Mouse (Mus musculus) telencephalon, adult 2 months (tissue): ENCODE data around the gene Sacs.
"Not testable (repeated sequence)": the region's sequence is repeated elsewhere in the genome, so short reads cannot be mapped to it uniquely, and the experiment has no call there.

ENCODE experiments used
- DNase-seq: peaks from one replicate; pipeline ENCODE4 v3.0.0-alpha.2; 2011; ENCODE audit warnings: low read depth, low spot score

Sacs gene

GRCm38 (mm10) chr14:61137994-61138726, at the start of gene Sacs:
Gene Sacs (plus strand): TSS chr14:61138457.
- peak; percentile 36 for DNase-seq

- DNase-seq, result peak; percentile 64
Observed at GRCm38 (mm10) chr14:61090955-61091354, 47.3 kb upstream of the Sacs start.

- peak; percentile 28 for DNase-seq
Observed at GRCm38 (mm10) chr14:61092073-61092472, 46.2 kb upstream of the Sacs start.

GRCm38 (mm10) chr14:61097974-61098625, 40.2 kb upstream of the Sacs start:
- no peak for DNase-seq

GRCm38 (mm10) chr14:61100736-61101135, 37.5 kb upstream of the Sacs start:
- no peak for DNase-seq

- no peak for DNase-seq
Observed at GRCm38 (mm10) chr14:61106404-61106803, 31.9 kb upstream of the Sacs start.

GRCm38 (mm10) chr14:61108625-61109024, 29.6 kb upstream of the Sacs start:
- no peak for DNase-seq

- peak; percentile 24 for DNase-seq
Observed at GRCm38 (mm10) chr14:61112404-61112803, 25.9 kb upstream of the Sacs start.

- DNase-seq, result no peak
Observed at GRCm38 (mm10) chr14:61124755-61125154, 13.5 kb upstream of the Sacs start.

GRCm38 (mm10) chr14:61125201-61125600, 13.1 kb upstream of the Sacs start:
- no peak for DNase-seq

- not testable (repeated sequence) for DNase-seq
Observed at GRCm38 (mm10) chr14:61127365-61127764, 10.9 kb upstream of the Sacs start.

- no peak for DNase-seq
Observed at GRCm38 (mm10) chr14:61128961-61129507, 9.2 kb upstream of the Sacs start.

GRCm38 (mm10) chr14:61132556-61132955, 5.7 kb upstream of the Sacs start:
- no peak for DNase-seq

GRCm38 (mm10) chr14:61134381-61135030, 3.8 kb upstream of the Sacs start:
- no peak for DNase-seq

- no peak for DNase-seq
Observed at GRCm38 (mm10) chr14:61137410-61137809, 847 bp upstream of the Sacs start.

- DNase-seq, result no peak
Observed at GRCm38 (mm10) chr14:61138727-61139067, 440 bp downstream of the Sacs start.

- no peak for DNase-seq
Observed at GRCm38 (mm10) chr14:61143358-61143757, 5.1 kb downstream of the Sacs start.

GRCm38 (mm10) chr14:61143869-61144268, 5.6 kb downstream of the Sacs start:
- DNase-seq, result no peak

- DNase-seq, result not testable (repeated sequence)
Observed at GRCm38 (mm10) chr14:61150416-61150815, 12.2 kb downstream of the Sacs start.

- DNase-seq, result no peak
Observed at GRCm38 (mm10) chr14:61154900-61155585, 16.8 kb downstream of the Sacs start.

- DNase-seq, result no peak
Observed at GRCm38 (mm10) chr14:61155687-61156086, 17.4 kb downstream of the Sacs start.

- not testable (repeated sequence) for DNase-seq
Observed at GRCm38 (mm10) chr14:61157426-61157825, 19.2 kb downstream of the Sacs start.
